Mouse (Mus musculus) lung, postnatal 0 days (tissue): ENCODE data around the gene Ddn. TPM values are rescaled to one million over a fixed set of nuclear protein-coding genes. Genes with fewer than 3 reads are reported as not detected.

Experiments used
- ATAC-seq: fragments of 200-750 bp; cut with Nextera tagmentation; 2 replicates; pipeline ENCODE4 v1.8.0; 2017; ENCODE audit warnings: moderate library complexity
- DNase-seq: peaks from one replicate; pipeline ENCODE4 v3.0.0-alpha.2; 2016; ENCODE audit warnings: low spot score
- H3K27ac ChIP-seq: fragments of 300-500 bp; sonication (generic); 2 replicates; pipeline ENCODE4 v1.5.1; 2014; ENCODE audit warnings: antibody characterized with exemption, mild to moderate bottlenecking, low read length, mixed read lengths
- H3K27me3 ChIP-seq: fragments of 300-500 bp; sonication (generic); replicated peaks from 2 replicates; pipeline ENCODE4 v1.6.1; 2014; ENCODE audit warnings: low read length, mixed read lengths; ENCODE audit not compliant: insufficient read depth
- H3K36me3 ChIP-seq: fragments of 300-500 bp; sonication (generic); 2 replicates; pipeline ENCODE4 v1.6.1; 2014; ENCODE audit warnings: low read length, mixed read lengths; ENCODE audit not compliant: insufficient read depth
- H3K4me1 ChIP-seq: fragments of 300-500 bp; sonication (generic); 2 replicates; pipeline ENCODE4 v1.6.1; 2014; ENCODE audit warnings: antibody characterized with exemption, low read depth, low read length, mixed read lengths; ENCODE audit not compliant: insufficient read depth
- H3K4me2 ChIP-seq: fragments of 300-500 bp; sonication (generic); replicated peaks from 2 replicates; pipeline ENCODE4 v1.6.1; 2014; ENCODE audit warnings: low read depth, mild to moderate bottlenecking, low read length, moderate library complexity, mixed read lengths
- H3K4me3 ChIP-seq: fragments of 300-500 bp; sonication (generic); 2 replicates; pipeline ENCODE4 v1.5.1; 2014; ENCODE audit warnings: low read depth, low read length
- H3K9ac ChIP-seq: fragments of 300-500 bp; sonication (generic); replicated peaks from 2 replicates; pipeline ENCODE4 v1.6.1; 2014; ENCODE audit warnings: low read depth, mild to moderate bottlenecking
- H3K9me3 ChIP-seq: fragments of 300-500 bp; sonication (generic); 2 replicates; pipeline ENCODE4 v1.6.1; 2016; ENCODE audit warnings: low read length, mixed read lengths
- CTCF ChIP-seq: IDR thresholded peaks from 2 replicates; pipeline ENCODE4 v1.5.1; 2016; ENCODE audit warnings: antibody characterized with exemption, mild to moderate bottlenecking
- EP300 ChIP-seq: IDR thresholded peaks from 2 replicates; pipeline ENCODE4 v1.6.1; 2016; ENCODE audit warnings: antibody characterized with exemption, mild to moderate bottlenecking, control low read depth
- whole genome bisulfite sequencing: fragments of 180-500 bp; shearing (Covaris S2); extraction: QIAGEN DNeasy Blood & Tissue Kit; methylation state at CpG from one replicate; pipeline ENCODE4 v1.1.7; 2014; 5-methylcytosine and 5-hydroxymethylcytosine counted together
- polyA plus RNA-seq: library from polyadenylated mRNA; unstranded; fragments of >200 nt; fragmentation: Nextera tagmentation; extraction: Ambion mirVana; gene quantifications from 2 replicates; pipeline ENCODE4 v1.2.1, GENCODE M21; 2015

Gene Ddn
- polyA plus RNA-seq: 0.04 TPM in 2 replicates

DNA sequence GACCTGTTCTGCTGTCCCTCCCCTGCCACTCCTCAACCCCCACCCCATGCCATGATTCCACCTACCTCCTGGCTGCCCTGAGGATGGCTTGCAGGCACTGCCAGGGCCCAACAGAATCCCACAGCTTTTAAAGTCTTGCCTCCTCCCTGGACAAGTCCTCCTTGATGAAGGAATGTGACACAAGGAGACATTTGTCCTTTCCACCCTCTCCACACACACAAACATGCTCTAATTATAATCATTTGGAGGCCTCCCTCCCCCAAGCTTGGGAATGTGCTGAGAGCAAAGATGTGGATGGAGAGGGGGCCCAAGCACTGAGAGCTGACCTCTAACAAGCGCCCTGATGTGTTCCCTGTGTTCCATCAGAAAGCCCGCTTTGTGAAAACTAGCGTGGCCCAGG, at the start of gene Ddn:
TSS of gene Ddn (minus strand) at position 101 of the 400 bp plus-strand sequence.
- TF ChIP-seq EP300 (no peak), CTCF (no peak)
- H3K4me3 ChIP-seq: peak within 1 kb of the TSS; percentile 35
- H3K36me3 ChIP-seq: peaks cover 16% of the 10 kb centered on the region
- H3K9ac ChIP-seq: no peak within 1 kb of the TSS
- 49% methylated on average over 3 of the region's 3 CpGs for WGBS
- DNase-seq (no peak), ATAC-seq (no peak)
- H3K4me1 ChIP-seq: peaks cover 21% of the 10 kb centered on the region; the same call in 1 of the 2 replicates
- no peaks in the 10 kb centered on the region for H3K9me3 ChIP-seq
- H3K27me3 ChIP-seq: peaks cover 53% of the 10 kb centered on the region
- no peak within 1 kb of the TSS for H3K27ac ChIP-seq
- H3K4me2 ChIP-seq: peak within 1 kb of the TSS; percentile 60

DNA sequence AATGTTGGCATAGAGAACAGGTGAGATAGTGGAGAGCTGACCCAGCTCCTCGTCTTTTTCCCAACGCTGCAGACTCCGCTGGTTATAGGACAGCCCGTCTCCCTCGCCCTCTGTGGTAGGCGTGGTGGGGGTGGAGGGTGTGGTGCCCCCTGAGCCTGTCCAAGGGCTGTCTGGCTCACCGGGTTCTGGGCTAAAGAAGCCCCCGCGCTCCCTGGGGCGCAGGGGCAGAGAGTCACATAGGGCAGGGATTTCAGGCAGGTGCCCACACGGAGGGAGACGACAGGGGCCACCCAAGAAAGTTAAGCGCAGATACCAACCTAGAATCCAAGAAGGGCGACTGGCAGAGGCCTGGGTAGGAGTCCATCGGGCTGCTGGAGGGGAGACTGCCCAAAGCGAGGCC, 44.9 kb upstream of the Ddn start:
- no peak overlapping the region for H3K9ac ChIP-seq
- H3K4me2 ChIP-seq: no peak overlapping the region
- H3K36me3 ChIP-seq: peaks cover 94% of the 10 kb centered on the region
- no peaks in the 10 kb centered on the region for H3K9me3 ChIP-seq
- H3K27ac ChIP-seq: no peak overlapping the region
- no peak for TF ChIP-seq CTCF
- TF ChIP-seq EP300: no peak
- no peaks in the 10 kb centered on the region for H3K27me3 ChIP-seq
- DNase-seq: no peak
- 85% methylated on average over 16 of the region's 16 CpGs for WGBS
- H3K4me1 ChIP-seq: no peaks in the 10 kb centered on the region
- no peak overlapping the region for H3K4me3 ChIP-seq
- no peak for ATAC-seq

DNA sequence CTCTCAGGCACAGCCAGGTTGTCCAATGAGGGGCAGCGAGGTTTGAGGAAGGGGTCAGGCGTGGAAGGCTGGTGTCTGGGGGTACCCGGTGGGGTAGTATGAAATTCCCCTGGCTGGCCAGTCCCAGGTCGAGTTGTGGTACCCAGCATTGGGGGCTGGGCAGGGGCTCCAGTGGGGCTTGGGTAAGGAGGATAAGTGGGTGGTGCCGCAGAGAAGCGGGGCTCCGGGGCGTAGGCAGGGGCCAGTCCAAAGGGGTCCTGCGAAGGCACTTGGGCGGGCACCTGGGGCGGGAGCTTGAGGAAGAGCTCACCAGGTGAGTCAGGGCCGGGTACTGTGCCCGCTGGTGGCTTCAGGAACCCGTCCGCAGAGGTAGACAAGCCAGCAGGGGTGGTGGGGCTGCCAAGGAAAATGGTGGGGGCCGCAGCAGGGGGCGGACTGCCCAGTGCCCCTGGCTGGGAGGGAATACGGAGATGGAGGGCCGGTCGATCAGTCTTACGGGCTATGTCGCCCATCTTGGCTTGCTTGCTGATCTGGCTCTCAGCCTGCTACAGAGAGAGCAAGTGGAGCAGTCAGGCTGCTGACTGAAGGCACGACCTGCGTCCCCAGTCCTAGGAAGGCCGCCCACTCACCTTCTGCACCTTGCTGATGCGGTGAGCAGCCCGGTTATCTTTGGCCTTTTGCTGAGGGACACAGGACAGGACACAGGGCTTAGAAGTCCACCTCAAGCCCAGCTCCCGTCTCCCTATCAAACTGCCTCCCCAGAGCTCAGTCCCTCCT, 44.1 kb upstream of the Ddn start:
- 92% methylated on average over 27 of the region's 28 CpGs for WGBS
- no peaks in the 10 kb centered on the region for H3K27me3 ChIP-seq
- TF ChIP-seq EP300: no peak
- no peak for TF ChIP-seq CTCF

DNA sequence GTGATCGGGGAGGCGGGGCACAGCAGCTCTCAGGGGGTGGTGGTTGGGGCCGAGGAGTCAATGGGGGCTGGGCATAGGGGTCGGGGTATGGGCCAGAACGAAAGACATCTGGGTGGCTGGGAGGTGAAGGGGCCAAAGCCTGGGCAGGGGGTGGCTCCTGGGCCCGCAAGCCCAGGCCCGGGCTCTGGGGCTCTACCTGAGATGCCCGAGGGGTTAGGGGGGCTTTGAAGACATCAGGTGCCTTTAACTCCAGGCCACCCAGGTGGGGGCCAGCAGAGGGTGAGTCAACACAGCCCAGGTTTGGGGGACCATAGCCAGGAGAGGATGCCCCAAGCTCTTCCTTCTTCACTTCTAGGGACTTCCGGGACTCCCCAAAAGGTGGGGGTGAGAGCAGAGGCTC, 43.4 kb upstream of the Ddn start:
- Histone ChIP-seq H3K9ac (no peak overlapping the region), H3K4me3 (no peak overlapping the region), H3K9me3 (no peaks in the 10 kb centered on the region), H3K4me2 (no peak overlapping the region), H3K4me1 (no peaks in the 10 kb centered on the region), H3K36me3 (peaks cover 84% of the 10 kb centered on the region), H3K27me3 (no peaks in the 10 kb centered on the region), H3K27ac (no peak overlapping the region)
- 88% methylated on average over 9 of the region's 9 CpGs for WGBS
- DNase-seq (no peak), ATAC-seq (0 out of 2 replicates have a peak, but pooled peaks have one; percentile 11)
- no peak for TF ChIP-seq CTCF

More for the DNA sequence above, 44.1 kb upstream of the Ddn start:
- Histone ChIP-seq H3K4me3 (no peak overlapping the region), H3K9ac (no peak overlapping the region), H3K4me1 (no peaks in the 10 kb centered on the region), H3K27ac (no peak overlapping the region), H3K4me2 (no peak overlapping the region), H3K36me3 (peaks cover 90% of the 10 kb centered on the region), H3K9me3 (no peaks in the 10 kb centered on the region)
- DNase-seq: no peak
- ATAC-seq: no peak

DNA sequence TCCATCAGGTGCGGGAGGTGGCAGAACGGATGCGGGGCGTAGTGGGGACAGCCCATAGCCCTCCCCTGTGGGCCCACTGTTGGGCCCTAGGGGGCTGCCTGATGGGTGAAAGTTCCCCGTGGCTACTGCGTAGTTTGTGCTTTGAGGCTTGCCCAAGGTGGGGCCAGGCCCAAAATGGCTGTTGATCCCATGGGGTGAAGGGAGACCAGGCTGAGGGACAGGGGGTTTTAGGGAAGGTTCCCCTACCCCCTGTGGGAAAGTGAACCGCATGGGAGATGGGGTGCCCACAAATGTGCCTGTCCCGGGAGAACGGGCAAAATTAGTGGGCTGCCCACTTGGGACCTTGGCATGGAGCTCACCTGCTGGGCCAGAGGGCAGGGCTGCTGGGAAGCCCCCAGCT, 42.8 kb upstream of the Ddn start:
- no peak overlapping the region for H3K4me2 ChIP-seq
- 90% methylated on average over 9 of the region's 9 CpGs for WGBS
- ATAC-seq: no peak
- peaks cover 83% of the 10 kb centered on the region for H3K36me3 ChIP-seq
- TF ChIP-seq CTCF (no peak), EP300 (no peak)
- H3K27me3 ChIP-seq: no peaks in the 10 kb centered on the region
- H3K4me3 ChIP-seq: no peak overlapping the region
- H3K9me3 ChIP-seq: no peaks in the 10 kb centered on the region
- H3K27ac ChIP-seq: no peak overlapping the region
- no peak for DNase-seq
- H3K9ac ChIP-seq: no peak overlapping the region
- H3K4me1 ChIP-seq: no peaks in the 10 kb centered on the region

DNA sequence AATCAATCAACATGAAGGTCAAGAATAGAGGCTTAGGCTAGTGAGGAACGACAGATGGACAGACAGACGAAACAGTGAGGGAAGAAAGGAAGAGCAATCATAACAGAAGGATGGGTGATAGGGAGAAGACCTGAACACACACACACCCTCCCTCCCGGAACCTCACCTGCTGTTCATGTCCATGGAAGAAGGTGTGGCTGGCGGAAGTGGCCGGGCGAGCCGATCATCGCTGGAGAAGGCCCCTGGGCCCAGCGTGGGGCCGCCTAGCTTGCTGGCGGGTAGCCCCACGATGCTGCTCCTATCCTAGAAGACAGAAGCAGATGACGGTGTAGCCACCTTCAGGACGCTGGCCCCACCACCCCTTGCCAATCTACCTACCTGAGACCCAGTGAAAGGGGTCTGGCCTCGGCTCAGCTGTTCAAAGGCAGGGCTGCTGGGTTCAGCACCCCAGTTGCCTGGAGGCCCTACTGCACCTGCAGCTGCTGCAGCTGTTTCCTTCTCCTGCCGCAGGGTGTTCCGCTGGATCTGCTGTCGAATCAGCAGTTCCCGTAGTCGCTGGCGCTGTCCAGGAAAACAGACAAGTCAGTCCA, 42.0 kb upstream of the Ddn start:
- Histone ChIP-seq H3K9me3 (no peaks in the 10 kb centered on the region), H3K27me3 (no peaks in the 10 kb centered on the region), H3K36me3 (peaks cover 81% of the 10 kb centered on the region), H3K4me3 (no peak overlapping the region), H3K4me1 (no peaks in the 10 kb centered on the region), H3K9ac (no peak overlapping the region), H3K4me2 (no peak overlapping the region), H3K27ac (no peak overlapping the region)
- 89% methylated on average over 20 of the region's 21 CpGs for WGBS
- TF ChIP-seq CTCF (no peak), EP300 (no peak)
- ATAC-seq (no peak), DNase-seq (no peak)
